Mouse (Mus musculus): ENCODE measurements around the gene Trappc13.
"Not testable (repeated sequence)": the region's sequence is repeated elsewhere in the genome, so short reads cannot be mapped to it uniquely, and the experiment has no call there.

The Trappc13 gene

DNA sequence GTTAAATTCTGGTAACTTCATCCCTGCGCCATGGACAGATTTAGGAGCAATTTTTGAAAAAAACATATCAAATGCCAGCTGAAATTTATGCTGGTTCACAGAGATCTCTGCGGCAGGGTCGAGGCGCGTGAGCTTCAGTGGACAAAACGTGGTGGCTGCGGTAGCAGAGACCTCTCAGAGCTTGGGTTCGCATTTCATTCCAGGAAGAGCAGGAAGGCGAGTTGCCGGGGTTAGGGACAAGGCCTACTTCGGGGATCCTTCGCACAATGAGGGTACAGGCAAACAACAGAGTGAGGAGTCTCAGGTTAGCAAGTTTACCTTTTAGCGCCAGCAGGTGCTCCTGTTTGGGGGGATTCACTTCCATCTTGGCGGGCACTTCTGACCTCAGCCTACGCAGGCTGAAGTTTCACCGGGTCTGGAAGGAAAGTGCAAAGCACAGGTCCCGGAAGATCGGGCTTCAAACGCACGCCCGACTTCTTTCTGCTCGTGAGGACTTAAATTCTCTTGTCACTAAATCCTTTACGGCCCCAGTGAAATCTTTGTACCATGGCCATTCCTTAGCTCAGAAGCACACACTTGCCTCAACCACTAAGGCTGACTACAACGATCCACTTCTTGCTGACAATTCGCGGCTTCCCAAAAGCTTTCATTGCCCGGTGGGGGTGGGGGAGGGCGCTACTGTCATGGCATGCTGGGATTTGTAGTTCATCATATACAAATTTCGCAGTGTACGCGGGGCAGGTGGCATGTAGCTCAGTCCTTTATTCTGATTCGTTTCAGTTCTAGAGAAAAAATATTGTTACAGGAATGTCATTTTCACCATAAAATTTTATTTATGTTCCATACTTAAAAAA lies at the start of gene Trappc13:
Gene Trappc13, minus strand, starts transcription at position 674 of the 854 bp plus-strand sequence.
- DNase-seq, result peak in 1 of 2 experiments; percentile 25

DNA sequence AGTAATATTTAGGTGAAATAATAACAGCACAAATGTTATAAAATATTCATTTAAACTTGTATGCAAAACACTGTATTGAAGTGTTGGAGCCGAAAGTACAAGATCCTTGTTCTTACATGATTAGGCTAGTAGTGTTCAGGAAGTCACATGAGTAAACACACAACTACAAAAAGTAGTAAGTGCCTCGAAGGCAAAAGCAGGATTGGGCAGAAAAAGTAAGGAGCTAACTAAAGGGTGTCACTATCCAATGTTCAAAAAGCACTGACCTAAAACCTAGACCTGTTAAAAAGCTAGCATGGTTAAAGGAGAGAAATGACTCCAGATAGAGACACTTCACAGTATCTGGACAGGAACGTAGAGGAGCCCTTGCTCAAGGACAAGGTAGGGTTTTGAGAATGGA lies 49.2 kb upstream of the Trappc13 start:
- no peak for DNase-seq

DNA sequence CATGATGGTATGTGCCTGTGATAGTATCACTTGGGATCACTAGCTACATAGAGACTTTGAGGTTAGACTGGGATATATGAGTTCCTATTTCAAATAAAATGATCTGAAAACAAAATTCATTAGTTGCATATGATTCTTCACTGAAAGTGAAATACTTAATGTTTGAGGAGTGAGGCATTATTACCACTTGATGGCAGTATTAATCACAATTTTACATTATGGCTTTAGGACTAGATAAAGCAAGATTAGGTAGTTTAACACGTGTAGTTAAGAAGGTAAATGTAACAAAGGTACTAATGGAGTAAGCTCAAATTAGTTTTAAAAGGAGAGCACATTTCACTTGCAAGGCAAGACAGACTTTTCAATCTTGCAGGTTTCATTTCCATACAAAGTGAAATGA lies 26.0 kb upstream of the Trappc13 start:
- DNase-seq, result no peak

DNA sequence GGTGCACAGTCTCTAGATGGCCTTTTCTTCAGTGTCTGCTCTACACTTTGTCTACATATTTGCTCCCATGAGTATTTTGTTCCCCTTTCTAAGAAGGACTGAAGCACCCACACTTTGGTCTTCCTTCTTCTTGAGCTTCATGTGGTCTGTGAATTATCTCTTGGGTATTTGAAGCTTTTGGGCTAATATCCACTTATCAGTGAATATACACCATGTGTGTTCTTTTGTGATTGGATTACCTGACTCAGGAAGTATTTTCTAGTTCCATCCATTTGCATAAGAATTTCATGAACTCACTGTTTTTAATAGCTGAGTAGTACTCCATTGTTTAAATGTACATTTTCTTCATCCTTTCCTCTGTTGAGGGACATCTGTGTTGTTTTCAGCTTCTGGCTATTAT lies 17.6 kb upstream of the Trappc13 start:
- DNase-seq, result not testable (repeated sequence)

DNA sequence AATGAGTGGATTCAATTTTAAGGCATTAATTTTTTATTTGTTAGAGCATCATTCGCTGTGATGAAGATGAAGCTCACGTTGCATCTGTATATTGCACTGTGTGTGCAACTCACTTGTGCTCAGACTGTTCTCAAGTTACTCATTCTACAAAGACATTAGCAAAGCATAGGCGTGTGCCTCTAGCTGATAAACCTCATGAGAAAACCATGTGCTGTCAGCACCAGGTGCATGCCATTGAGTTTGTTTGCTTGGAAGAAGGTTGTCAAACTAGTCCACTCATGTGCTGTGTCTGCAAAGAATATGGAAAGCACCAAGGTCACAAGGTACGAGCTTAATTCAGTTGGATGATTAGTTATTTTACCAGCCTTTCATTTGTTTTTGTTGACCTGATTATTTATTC lies 9.1 kb upstream of the Trappc13 start:
- peak in 1 of 2 experiments; percentile 2 for DNase-seq

DNA sequence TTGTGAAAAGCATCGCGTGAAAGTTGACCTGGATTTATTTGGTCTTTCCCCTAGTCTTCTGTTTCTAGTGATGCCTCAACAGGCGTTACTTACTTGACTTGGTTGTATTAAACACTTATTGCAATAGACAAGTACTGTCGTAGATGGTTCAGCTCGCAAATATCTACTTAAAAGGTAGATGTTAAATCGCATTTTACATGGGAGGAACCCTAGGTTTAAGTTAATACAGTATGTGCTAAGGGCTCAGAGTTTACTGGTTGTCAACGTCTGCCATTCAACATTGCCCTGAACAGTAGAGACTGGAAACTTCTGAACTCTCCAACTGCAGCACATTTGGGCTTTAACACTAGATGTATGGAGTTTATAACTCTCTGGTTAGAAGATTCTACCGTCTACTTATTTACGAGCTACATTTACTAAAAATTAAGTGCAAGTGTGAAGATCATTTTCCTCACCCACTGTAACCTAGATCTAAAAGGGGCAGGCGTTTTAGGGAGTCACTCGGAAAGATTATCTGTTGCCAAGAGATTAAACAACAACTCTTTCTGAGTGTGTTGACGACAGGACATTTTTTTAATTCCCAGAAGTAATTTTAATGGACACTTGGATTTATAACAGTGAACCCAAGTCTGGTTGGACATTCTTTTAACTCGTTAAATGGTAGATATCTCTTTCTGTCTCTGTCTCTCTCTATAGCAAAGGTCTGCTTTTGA lies 1.1 kb upstream of the Trappc13 start:
- DNase-seq, result no peak

DNA sequence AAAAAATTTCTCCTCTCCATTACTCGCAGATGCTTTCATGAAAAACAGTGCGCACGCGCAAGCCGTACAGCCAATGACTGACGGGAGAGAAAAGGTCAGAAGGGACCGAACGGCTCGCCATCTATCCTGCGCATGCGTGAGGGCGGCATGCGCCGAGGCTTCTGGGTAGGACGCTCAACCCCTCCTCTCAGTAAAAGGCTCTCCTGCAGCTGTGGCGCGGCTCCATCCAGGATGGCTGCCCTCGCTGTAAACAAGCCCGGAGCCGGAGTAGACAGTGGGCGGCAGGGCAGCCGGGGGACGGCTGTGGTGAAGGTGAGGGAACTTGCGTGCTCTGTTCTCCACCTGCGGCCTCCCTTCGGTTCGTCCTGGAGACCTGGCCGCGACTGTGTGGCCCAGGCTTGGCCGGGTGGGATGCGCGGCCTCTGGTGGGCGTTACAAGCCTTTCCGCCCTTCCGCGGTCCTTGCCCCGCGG lies 417 bp upstream of the Trappc13 start, which contains the start of gene Trim23:
Gene Trim23, plus strand, starts transcription at position 148 of the 472 bp plus-strand sequence.
- DNase-seq, result peak; percentile 98

DNA sequence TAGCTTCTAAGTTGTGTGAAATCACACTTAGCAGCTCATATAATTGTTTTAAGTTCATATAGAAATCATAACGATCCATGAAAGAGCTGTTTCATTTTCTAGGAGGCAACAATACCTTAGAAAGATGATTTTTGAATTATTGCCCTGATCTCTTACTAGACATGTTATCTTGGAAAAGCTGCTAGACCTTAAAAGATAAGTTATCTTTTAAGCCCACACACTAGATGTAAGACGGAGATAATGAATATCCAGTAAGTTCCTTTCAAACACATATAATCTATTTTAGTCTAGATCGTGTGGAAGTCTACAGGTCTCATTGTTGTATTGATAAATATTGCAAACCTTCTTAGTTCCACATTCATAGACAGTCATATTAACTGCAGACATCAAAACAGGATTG lies 1.4 kb downstream of the Trappc13 start:
- no peak for DNase-seq

DNA sequence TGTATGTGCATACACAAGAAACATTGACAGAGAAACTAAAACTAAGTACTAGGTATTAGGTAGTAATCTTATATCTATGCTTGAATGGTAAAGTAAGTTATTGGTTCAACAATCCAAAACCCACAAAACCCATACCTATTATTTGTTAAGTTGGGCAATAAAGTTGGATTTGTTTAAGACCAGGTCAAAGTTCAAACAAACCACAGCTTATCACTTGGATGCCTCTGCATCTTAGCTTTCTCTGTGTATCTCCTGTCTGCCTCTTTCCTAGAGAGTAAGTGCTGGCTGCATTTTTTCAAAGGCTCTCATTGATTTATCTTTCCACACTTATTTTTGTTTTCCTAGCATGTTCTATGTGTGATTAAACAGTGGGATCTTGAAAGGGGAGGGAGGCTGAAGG lies 5.8 kb downstream of the Trappc13 start:
- DNase-seq, result no peak

DNA sequence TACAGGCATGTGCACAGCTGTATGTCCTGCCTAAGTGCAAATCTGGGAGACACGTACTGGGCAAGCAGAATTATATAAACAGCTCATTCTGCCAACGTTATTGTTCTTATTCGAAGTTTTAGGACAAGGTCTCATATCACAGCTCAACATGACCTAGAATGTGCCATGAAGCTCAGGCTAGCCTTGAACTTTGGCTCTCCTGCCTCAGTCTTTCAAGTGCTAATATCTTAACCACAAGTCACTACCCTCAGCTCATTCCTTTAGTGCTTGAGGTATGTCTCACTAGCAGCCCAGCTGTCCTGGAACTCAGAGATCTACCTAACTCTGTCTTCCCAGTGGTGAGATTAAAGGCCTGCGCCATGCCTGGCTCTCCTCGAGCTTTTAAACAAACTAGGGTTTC lies 6.6 kb downstream of the Trappc13 start:
- no peak for DNase-seq

DNA sequence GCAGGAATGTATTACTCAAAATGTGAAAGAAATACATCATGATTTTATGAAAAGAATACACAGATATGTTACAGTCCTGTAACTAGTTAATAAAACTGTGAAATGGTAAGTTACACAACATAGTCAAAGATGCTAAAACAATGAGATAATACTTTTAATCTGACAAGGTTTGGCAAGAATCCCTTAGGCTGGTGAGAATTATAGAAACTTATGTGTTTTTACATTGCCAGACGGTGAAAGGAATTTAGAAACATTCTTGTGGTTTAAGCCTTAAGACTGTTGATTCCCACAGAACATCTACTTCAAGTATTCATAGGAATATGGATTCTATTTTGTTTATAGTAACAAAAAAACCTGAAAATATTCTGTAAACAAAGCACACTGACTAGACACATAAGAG lies 22.6 kb downstream of the Trappc13 start:
- DNase-seq, result no peak

DNA sequence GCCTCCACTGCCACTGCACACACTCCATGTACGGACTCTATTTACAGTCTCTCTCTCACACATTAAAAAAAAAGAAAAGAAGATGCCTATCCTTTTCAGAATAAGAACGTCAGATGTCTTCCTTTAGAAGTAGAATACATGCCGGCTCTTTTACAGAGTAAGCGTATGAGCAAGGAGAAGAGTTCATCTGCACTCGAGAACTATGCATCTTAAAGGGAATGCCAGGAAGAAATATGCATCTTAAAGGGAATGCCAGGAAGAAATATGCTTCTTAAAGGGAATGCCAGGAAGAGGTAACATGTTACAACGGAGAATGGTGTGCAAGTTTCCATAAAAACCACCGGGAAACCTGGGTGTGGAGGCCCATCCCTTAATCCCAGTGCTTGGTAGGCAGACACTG lies 23.2 kb downstream of the Trappc13 start:
- DNase-seq, result no peak

DNA sequence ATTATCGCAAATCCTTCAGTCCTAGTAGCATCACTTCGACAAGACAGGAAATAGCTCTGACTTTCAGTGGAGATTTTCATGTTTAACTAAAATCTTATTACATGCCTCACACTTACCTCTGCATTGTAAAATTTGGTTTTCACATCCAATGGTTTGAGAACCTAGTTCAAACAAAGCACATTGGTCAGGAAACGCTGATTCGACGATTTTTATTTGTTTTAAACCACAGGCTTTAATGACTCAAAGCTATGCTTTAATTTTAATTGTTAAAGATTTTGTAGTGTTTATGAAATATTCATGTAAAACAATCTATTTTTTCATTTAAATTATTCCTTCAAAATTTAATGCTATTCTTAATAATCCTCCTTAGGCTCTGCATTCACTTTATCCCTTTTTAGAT lies 24.1 kb downstream of the Trappc13 start:
- no peak for DNase-seq

DNA sequence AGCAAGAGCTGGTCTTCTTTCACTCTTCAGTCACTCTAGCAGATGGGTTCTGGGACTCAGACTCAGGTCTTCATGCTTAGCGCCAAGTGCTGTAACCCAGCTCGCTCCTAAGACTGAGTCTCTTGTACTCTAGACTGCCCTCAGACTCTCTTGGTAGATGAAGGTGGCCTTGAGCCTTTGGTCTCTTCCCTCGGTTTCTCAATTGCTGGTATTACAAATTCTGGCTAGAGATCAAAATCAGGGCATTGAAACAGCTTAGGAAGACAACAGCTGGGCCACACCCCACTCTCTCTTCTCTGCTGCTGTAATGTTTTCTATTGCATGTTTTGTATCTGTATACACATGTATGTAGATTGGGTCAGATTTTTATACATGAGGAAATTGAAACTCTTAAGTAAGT lies 32.6 kb downstream of the Trappc13 start:
- DNase-seq, result no peak

DNA sequence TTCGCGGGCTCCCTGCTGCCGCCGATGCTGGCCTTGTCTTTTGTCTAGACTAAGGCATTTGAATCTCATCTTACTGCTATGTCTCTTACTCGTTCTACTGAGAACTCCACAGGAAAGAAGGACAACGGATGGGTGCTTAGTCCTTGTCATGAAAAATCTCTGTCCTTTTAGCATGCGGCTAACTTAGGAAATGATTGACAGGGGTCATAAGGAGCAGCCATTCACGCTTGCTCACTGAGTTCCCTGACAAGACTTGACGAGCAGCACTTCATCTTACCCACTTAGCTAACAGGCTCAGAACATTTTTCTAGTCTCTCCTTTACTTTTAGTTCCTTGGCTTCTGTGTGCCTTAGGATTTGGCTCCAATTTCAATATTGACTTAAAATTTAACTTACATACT lies 33.4 kb downstream of the Trappc13 start:
- no peak for DNase-seq

DNA sequence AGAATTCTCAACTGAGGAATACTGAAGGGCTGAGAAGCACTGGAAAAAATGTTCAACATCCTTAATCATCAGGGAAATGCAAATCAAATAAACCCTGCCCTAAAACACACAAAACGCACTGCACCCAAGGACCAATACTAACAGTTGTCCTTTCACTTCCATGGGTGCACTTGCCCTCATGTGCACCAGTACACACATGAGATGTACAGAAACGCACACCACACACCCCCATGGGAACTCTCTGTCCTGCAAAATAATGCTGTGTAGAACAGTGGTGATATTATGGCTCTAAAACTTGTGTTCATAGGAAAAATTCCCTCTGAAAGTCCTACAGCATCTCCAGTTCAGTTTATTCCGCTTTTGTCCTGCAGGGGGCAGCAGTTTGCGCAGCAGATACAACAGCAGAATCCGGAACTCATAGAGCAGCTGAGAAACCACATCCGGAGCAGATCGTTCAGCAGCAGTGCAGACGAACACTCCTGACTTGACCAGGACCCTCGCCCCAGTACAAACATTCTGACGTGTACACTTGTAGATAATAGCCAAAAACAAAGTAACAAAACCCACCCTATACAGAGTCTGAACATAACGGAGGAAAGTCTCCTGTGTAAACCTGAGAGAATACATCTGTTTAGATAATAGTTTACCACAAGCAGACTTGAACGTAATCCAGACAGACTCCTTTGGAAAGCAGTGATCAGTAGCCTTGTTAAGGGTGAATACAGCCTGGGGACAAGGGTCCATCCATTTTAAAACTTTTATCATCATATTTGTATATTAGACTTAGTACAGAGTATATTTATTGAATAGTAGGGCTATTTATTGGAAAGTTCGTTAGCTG lies 38.7 kb downstream of the Trappc13 start:
- peak; percentile 72 to 81 for DNase-seq

DNA sequence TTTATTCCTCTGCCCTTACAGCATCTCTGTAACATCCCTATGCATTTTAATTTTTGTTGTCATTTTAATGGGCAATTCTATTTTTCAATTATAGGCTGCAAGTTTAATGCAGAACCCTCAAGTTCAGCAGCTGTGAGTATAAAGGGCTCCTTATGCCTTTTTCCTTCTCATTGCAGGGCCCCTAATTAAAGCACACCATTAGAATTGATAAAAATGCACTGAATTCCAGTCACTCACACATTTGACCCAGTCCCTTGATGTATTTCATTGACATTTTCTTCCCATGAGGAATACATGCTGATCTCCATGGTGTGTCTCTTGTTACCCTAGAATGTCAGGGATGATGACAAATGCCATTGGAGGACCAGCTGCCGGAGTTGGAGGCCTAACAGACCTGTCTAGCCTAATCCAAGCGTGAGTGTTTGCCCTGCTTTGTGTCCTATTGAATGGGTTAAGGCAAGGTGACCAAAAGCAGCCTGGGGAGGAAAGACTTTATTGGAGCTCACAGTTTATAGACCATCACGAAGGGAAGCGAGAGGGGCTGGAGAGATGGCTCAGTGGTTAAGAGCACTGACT lies 43.7 kb downstream of the Trappc13 start:
- DNase-seq, result no peak

DNA sequence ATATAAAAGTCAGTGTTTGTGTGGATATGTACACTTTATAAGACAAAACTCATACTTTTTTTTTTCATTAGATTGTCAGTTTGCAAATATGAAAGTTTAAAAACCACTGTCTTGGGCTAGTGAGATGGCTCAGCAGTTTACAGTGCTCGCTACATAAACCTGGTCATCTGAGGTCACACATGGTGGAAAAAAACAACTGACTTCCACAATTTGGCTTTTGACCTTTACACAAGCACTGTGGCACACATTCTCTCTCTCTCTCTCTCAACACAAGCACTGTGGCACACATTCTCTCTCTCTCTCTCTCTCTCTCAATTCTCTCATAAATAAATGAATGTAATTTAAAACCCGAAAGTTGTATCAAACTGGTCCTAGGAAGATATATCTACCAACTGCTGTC lies 45.7 kb downstream of the Trappc13 start:
- DNase-seq, result no peak

DNA sequence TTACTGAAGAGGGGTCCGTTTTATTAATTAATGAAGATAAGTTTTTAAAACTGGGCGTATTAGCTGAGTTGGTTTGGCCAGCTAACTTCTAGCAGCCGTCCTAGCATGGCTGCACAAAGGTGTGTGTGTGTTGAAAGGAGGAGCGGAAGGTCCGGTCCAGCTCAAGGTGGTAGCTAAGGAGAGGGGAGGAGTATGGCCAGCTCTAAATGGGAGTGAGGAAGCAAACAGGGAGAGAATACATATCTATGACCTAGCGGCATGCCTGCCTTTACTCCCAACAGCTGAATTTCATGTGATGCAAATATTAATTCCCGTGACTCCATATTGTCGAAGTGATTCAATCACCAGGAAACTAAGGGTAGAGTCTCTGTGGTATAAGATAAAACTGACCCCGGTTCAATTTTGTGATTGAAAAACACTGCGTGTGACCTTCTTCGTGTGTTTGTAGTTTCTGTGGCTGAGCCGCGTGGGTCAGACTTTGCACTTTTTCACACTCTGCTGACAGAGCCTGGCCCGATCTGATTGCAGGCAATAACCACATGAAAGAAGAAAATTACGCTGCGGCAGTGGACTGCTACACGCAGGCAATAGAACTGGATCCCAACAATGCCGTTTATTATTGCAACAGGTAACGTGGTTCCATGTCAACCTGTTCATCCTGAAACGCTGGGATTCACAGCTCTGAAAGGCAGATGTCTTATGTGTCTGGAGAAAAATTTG lies 54.4 kb downstream of the Trappc13 start:
- no peak for DNase-seq

DNA sequence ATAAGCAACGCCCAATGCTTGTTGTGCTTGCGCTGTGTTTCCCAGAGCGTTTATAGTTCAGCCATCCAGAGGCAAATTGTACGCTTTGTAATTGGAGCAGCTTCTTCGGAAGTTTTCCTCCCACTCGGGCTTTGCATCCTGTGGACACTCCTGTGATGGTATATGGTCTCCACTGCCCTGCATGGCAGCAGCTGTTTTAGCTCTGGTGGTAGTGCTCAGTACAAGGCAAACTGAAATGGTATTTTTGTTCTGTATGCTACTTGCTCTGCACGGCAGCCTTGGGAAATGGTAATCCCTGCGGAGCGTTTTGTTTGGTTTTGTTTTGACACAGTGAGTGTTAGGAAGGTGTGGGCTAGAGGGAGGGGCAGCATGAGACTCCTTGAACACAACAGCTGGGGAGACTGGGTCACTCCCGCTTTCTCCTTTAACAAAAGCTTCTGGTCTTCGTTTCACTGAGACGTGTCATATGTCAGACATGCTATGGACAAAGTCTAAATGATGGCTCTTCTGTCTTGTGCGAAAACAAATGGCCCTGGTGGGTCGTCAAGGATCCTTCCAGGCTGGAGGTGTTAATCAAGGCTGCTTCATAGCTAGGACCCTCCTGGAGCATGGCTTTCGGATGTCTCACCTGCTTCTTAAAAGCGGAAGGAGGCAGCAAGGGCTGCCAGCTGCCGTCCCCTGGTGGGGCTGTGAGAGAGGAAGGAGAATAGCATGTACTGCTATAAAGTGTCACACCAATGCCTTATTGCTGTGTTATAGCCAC lies 56.0 kb downstream of the Trappc13 start:
- peak in 1 of 2 experiments; percentile 8 for DNase-seq

DNA sequence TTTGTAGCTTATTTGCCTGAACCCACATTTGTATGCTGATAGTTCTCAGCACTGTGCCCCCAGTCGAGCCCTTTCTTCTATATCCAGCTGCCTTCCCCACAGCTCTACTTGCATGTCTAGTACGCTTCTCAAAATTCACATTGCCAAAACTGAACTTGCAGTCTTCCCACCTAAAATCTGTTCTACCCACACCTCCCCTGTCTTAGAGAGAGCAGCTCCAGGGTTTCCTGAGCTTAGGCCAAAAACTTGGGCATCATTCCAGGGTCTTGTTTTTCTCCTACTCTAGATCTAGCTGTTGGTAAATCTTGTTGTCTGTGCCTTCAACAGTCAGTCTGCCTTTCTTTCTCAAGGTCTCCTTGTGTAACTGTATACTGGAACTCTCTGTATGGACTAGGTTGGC lies 63.4 kb downstream of the Trappc13 start:
- DNase-seq, result no peak

Measured in lung, adult 18-20 months (tissue).